Mouse (Mus musculus) bone marrow macrophage, adult 2 months (primary cell): ENCODE data around the gene Smpx. TPM values are rescaled to one million over a fixed set of nuclear protein-coding genes. Genes with fewer than 3 reads are reported as not detected.

ENCODE experiments used
- H3K27ac ChIP-seq: 2 replicates; pipeline ENCODE4 v1.5.1; 2012; ENCODE audit warnings: low read depth, low read length; ENCODE audit not compliant: insufficient read depth
- H3K4me1 ChIP-seq: 2 replicates; pipeline ENCODE4 v1.6.1; 2012; ENCODE audit warnings: low read length; ENCODE audit not compliant: control insufficient read depth, insufficient read depth
- H3K4me3 ChIP-seq: 2 replicates; pipeline ENCODE4 v1.5.1; 2012; ENCODE audit warnings: mild to moderate bottlenecking, low read length, moderate library complexity; ENCODE audit not compliant: insufficient read depth
- CTCF ChIP-seq: IDR thresholded peaks from 2 replicates; pipeline ENCODE4 v1.5.1; 2012; ENCODE audit warnings: low read depth, mild to moderate bottlenecking, low read length, moderate library complexity
- POLR2A ChIP-seq: IDR thresholded peaks from 2 replicates; pipeline ENCODE4 v1.6.1; 2012; ENCODE audit warnings: mild to moderate bottlenecking, low read depth, low read length, borderline replicate concordance
- polyA plus RNA-seq: library from polyadenylated mRNA; stranded (reverse); fragments of >200 nt; gene quantifications from 2 replicates; pipeline ENCODE4 v1.2.4, GENCODE M21; 2012; ENCODE audit not compliant: missing spikeins, insufficient read depth, insufficient read length

Smpx gene
- not detected in 2 replicates for polyA plus RNA-seq

- Histone ChIP-seq H3K4me3 (no peak within 1 kb of the TSS), H3K27ac (no peak within 1 kb of the TSS)
- TF ChIP-seq CTCF (no peak), POLR2A (no peak)
These were observed at the start of gene Smpx for GRCm38 (mm10) chrX:157698862-157699261. TSS of gene Smpx (plus strand) at chrX:157698910.

GRCm38 (mm10) chrX:157655047-157655446 is 43.7 kb upstream of the Smpx start:
- H3K4me1 ChIP-seq: no peaks in the 10 kb centered on the region
- H3K4me3 ChIP-seq: no peak overlapping the region
- TF ChIP-seq CTCF: no peak
- TF ChIP-seq POLR2A: no peak
- H3K27ac ChIP-seq: no peak overlapping the region

More at GRCm38 (mm10) chrX:157698862-157699261, at the start of gene Smpx:
- no peaks in the 10 kb centered on the region for H3K4me1 ChIP-seq

- Histone ChIP-seq H3K4me3 (no peak overlapping the region), H3K27ac (no peak overlapping the region), H3K4me1 (no peaks in the 10 kb centered on the region)
- TF ChIP-seq CTCF: no peak
- no peak for TF ChIP-seq POLR2A
These were observed 41.4 kb upstream of the Smpx start for GRCm38 (mm10) chrX:157657356-157657755.

GRCm38 (mm10) chrX:157671820-157672219 is 26.9 kb upstream of the Smpx start:
- Histone ChIP-seq H3K27ac (no peak overlapping the region), H3K4me1 (no peaks in the 10 kb centered on the region), H3K4me3 (no peak overlapping the region)
- TF ChIP-seq CTCF (no peak), POLR2A (no peak)

- TF ChIP-seq CTCF (no peak), POLR2A (no peak)
- H3K4me1 ChIP-seq: no peaks in the 10 kb centered on the region
- no peak overlapping the region for H3K4me3 ChIP-seq
- H3K27ac ChIP-seq: no peak overlapping the region
These were observed 23.9 kb upstream of the Smpx start for GRCm38 (mm10) chrX:157674667-157675350.

GRCm38 (mm10) chrX:157691186-157691585 is 7.5 kb upstream of the Smpx start:
- H3K27ac ChIP-seq: no peak overlapping the region
- H3K4me1 ChIP-seq: no peaks in the 10 kb centered on the region
- H3K4me3 ChIP-seq: no peak overlapping the region
- no peak for TF ChIP-seq POLR2A
- TF ChIP-seq CTCF: no peak

- TF ChIP-seq POLR2A (no peak), CTCF (no peak)
- no peak overlapping the region for H3K27ac ChIP-seq
- H3K4me3 ChIP-seq: no peak overlapping the region
- no peaks in the 10 kb centered on the region for H3K4me1 ChIP-seq
These were observed 1.0 kb upstream of the Smpx start for GRCm38 (mm10) chrX:157697591-157698135.

- Histone ChIP-seq H3K4me1 (no peaks in the 10 kb centered on the region), H3K4me3 (no peak overlapping the region), H3K27ac (no peak overlapping the region)
- TF ChIP-seq CTCF (no peak), POLR2A (no peak)
These were observed 8.5 kb downstream of the Smpx start for GRCm38 (mm10) chrX:157707236-157707635.

GRCm38 (mm10) chrX:157708616-157709280 is 10.0 kb downstream of the Smpx start:
- no peaks in the 10 kb centered on the region for H3K4me1 ChIP-seq
- no peak overlapping the region for H3K27ac ChIP-seq
- no peak overlapping the region for H3K4me3 ChIP-seq
- no peak for TF ChIP-seq POLR2A
- no peak for TF ChIP-seq CTCF

- Histone ChIP-seq H3K27ac (no peak overlapping the region), H3K4me3 (no peak overlapping the region), H3K4me1 (no peaks in the 10 kb centered on the region)
- no peak for TF ChIP-seq POLR2A
- no peak for TF ChIP-seq CTCF
These were observed 21.2 kb downstream of the Smpx start for GRCm38 (mm10) chrX:157719907-157720306.
